10 mouse cellular contexts compared by ENCODE assay signal in the genomic region with DNA sequence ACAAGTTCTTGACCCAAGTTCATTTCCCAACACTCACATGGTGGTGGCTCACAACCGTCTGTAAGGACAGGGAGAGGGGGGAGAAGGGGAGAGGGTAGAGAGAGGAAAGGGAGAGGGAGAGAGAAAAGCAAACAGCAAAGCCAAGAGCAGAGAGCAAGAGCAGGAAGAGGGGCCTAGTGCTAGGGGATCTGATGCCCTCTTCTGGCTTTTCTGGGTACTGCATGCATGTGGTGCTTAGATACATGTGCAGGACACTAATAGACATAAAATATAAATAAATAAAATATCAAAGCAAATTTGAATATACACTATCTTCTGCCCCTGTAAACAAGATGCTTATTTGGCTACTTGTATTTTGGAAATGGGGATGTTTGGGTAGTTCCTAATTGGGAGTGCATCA.
DNase-seq lines count a peak whose midpoint lies in the region; TF ChIP-seq lines count a peak whose summit lies in the region.
"Had no signal": no experiment of that assay in that cellular context is flagged by ENCODE, and none has a peak within 500 bp of the region (broad histone marks: within the 10 kb centered on the region; RNA-seq: fewer than 3 reads in every experiment).

No protein-coding gene starts in this region.

- no peaks in the 10 kb centered on the region for H3K4me1 ChIP-seq in E14TG2a.4 (replicated peaks; ENCODE audit: low read depth, low read length)
- H3K4me1 ChIP-seq: embryonic facial prominence, embryonic 13.5 days; limb, embryonic 12.5 days had no signal

- peak; percentile 49 for TF ChIP-seq CTCF in E14TG2a.4 (conservative IDR thresholded peaks at IDR 0.05; ENCODE audit: low read length)

- H3K4me3 ChIP-seq in E14TG2a.4 (replicated peaks; ENCODE audit: low read length): no peak overlapping the region
- H3K4me3 ChIP-seq: embryonic facial prominence, embryonic 13.5 days; limb, embryonic 12.5 days had no signal

- H3K36me3 ChIP-seq in E14TG2a.4 (ENCODE audit: insufficient read depth, low read length): no peaks in the 10 kb centered on the region
- H3K36me3 ChIP-seq: embryonic facial prominence, embryonic 13.5 days; limb, embryonic 12.5 days had no signal

- no peaks in the 10 kb centered on the region for H3K9me3 ChIP-seq in E14TG2a.4 (ENCODE audit: low read length)
- H3K9me3 ChIP-seq: embryonic facial prominence, embryonic 13.5 days; limb, embryonic 12.5 days had no signal

- no peaks in the 10 kb centered on the region for H3K27me3 ChIP-seq in E14TG2a.4 (ENCODE audit: insufficient read depth, low read length)

- intact Hi-C loops in heart, postnatal 14 days (cut with DNase I): no loop called here

- DNase-seq in heart, postnatal 14 days: peak; percentile 20 to 48
- DNase-seq in heart, adult 9 months (ENCODE audit: low spot score in 2 of 2): no peak
- DNase-seq in adrenal gland, postnatal 25 days: peak; percentile 31
- DNase-seq in forelimb bud, embryonic 11.5 days (ENCODE audit: low read depth, low spot score): peak; percentile 24
- peak; percentile 7 to 25 for DNase-seq in layer of hippocampus, postnatal 14 days (ENCODE audit: low spot score in 2 of 2)
- DNase-seq in retina, adult 2 months (ENCODE audit: low read depth, low spot score): peak; percentile 4
- DNase-seq in thymus, postnatal 14 days: peak; percentile 48

Comparison
In these comparisons a context has a peak if more than half of its experiments do, and no peak if none do; other contexts are left out.
1. DNase-seq: peak in heart, postnatal 14 days (2 of 2), adrenal gland, postnatal 25 days (single experiment), forelimb bud, embryonic 11.5 days (single experiment), layer of hippocampus, postnatal 14 days (2 of 2), retina, adult 2 months (single experiment) and thymus, postnatal 14 days (single experiment); none in heart, adult 9 months (0 of 2).